Mouse (Mus musculus): ENCODE measurements at regions not wholly inside any gene's neighbourhood (a gene's known extent, or its start where the extent isn't known, plus 50 kb on each side); places are given as distances from the start of the nearest gene placed in this dataset.
A peak's percentile ranks its signal among the peaks of the same experiment; 100 is the strongest.

GRCm38 (mm10) chr9:74342176-74342575 is 232.0 kb downstream of the Wdr72 start:
- no peaks in the 10 kb centered on the region for H3K9me3 ChIP-seq (ENCODE audit: control insufficient read depth, low read length)
- DNase-seq (ENCODE audit: low spot score) = no peak
- no peaks in the 10 kb centered on the region for H3K4me1 ChIP-seq (replicated peaks; ENCODE audit: control insufficient read depth, insufficient read depth, low read length)
- no peaks in the 10 kb centered on the region for H3K27me3 ChIP-seq (ENCODE audit: control insufficient read depth, insufficient read depth, low read length)
- 89% methylated on average over 1 of the region's 1 CpGs for WGBS
- no peaks in the 10 kb centered on the region for H3K36me3 ChIP-seq (ENCODE audit: control insufficient read depth, insufficient read depth, low read length)
- ATAC-seq (replicated peaks; ENCODE audit: low FRiP score) = no peak
- no peak overlapping the region for H3K4me2 ChIP-seq (ENCODE audit: low read depth, low read length, severe bottlenecking)
- no peak overlapping the region for H3K27ac ChIP-seq (ENCODE audit: low read depth, low read length)
- no peak overlapping the region for H3K9ac ChIP-seq (ENCODE audit: low read length)
- no peak overlapping the region for H3K4me3 ChIP-seq (ENCODE audit: low read depth, low read length)

GRCm38 (mm10) chr9:74345027-74345426 is 234.9 kb downstream of the Wdr72 start:
- H3K36me3 ChIP-seq (ENCODE audit: control insufficient read depth, insufficient read depth, low read length) = no peaks in the 10 kb centered on the region
- H3K27me3 ChIP-seq (ENCODE audit: control insufficient read depth, insufficient read depth, low read length) = no peaks in the 10 kb centered on the region
- no peak overlapping the region for H3K4me3 ChIP-seq (ENCODE audit: low read depth, low read length)
- H3K9me3 ChIP-seq (ENCODE audit: control insufficient read depth, low read length) = no peaks in the 10 kb centered on the region
- no peak overlapping the region for H3K9ac ChIP-seq (ENCODE audit: low read length)
- H3K4me2 ChIP-seq (ENCODE audit: low read depth, low read length, severe bottlenecking) = no peak overlapping the region
- H3K4me1 ChIP-seq (replicated peaks; ENCODE audit: control insufficient read depth, insufficient read depth, low read length) = no peaks in the 10 kb centered on the region
- DNase-seq (ENCODE audit: low spot score) (no peak), ATAC-seq (replicated peaks; ENCODE audit: low FRiP score) (no peak)
- no peak overlapping the region for H3K27ac ChIP-seq (ENCODE audit: low read depth, low read length)
- WGBS = 74% methylated on average over 7 of the region's 7 CpGs

DNA sequence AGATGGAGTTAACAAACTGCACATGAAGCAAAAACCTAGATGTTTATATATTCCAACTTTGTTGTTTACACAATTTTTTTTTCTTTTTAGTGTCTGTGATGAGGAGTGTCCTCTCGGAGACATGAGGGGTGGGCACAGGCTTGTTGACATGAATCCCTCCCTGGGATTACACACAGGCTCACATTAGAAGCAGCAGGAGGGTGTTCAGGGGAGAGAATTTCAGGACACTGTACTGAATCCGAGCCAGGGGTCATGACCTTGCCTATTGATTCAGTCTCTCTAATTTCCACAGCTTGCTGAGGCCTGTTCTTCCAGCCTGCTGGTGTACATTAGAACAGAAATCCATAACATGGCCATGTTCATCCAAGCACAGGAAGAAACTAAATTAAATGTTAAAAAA is 238.6 kb downstream of the Wdr72 start:
- H3K4me2 ChIP-seq (ENCODE audit: low read depth, low read length, severe bottlenecking) = no peak overlapping the region
- 42% methylated on average over 2 of the region's 2 CpGs for WGBS
- no peaks in the 10 kb centered on the region for H3K9me3 ChIP-seq (ENCODE audit: control insufficient read depth, low read length)
- ATAC-seq (replicated peaks; ENCODE audit: low FRiP score) = no peak
- H3K27ac ChIP-seq (ENCODE audit: low read depth, low read length) = no peak overlapping the region
- no peak for DNase-seq (ENCODE audit: low spot score)
- H3K4me3 ChIP-seq (ENCODE audit: low read depth, low read length) = no peak overlapping the region
- no peak overlapping the region for H3K9ac ChIP-seq (ENCODE audit: low read length)
- no peaks in the 10 kb centered on the region for H3K36me3 ChIP-seq (ENCODE audit: control insufficient read depth, insufficient read depth, low read length)
- no peaks in the 10 kb centered on the region for H3K27me3 ChIP-seq (ENCODE audit: control insufficient read depth, insufficient read depth, low read length)
- no peaks in the 10 kb centered on the region for H3K4me1 ChIP-seq (replicated peaks; ENCODE audit: control insufficient read depth, insufficient read depth, low read length)

GRCm38 (mm10) chr9:74365930-74366438 is 255.8 kb downstream of the Wdr72 start:
- Histone ChIP-seq H3K4me3 (ENCODE audit: low read depth, low read length) (no peak overlapping the region), H3K36me3 (ENCODE audit: control insufficient read depth, insufficient read depth, low read length) (no peaks in the 10 kb centered on the region), H3K4me1 (replicated peaks; ENCODE audit: control insufficient read depth, insufficient read depth, low read length) (no peaks in the 10 kb centered on the region), H3K27ac (ENCODE audit: low read depth, low read length) (no peak overlapping the region), H3K27me3 (ENCODE audit: control insufficient read depth, insufficient read depth, low read length) (no peaks in the 10 kb centered on the region), H3K9me3 (ENCODE audit: control insufficient read depth, low read length) (no peaks in the 10 kb centered on the region), H3K9ac (ENCODE audit: low read length) (no peak overlapping the region), H3K4me2 (ENCODE audit: low read depth, low read length, severe bottlenecking) (no peak overlapping the region)
- WGBS = 33% methylated on average over 3 of the region's 3 CpGs
- DNase-seq (ENCODE audit: low spot score) = no peak
- no peak for ATAC-seq (replicated peaks; ENCODE audit: low FRiP score)

DNA sequence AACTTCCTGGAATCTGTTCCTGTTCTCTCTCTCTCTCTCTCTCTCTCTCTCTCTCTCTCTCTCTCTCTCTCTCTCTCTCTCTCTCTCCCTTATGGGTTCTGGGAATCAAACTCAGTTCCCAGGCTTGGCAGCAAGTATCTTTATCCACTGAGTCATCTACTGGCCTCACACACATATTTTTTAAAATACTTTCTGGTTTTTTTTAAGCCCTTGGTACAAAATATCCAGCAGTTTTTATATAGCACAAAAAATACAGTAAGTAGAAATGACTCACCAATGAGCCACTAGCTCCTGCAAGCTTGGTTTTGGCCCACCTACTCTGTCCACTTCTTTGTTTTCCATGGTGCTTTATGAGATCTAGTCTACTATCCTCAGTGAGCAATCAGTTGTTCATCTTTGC is 266.0 kb downstream of the Wdr72 start:
- DNase-seq (ENCODE audit: low spot score) = no peak
- Histone ChIP-seq H3K9me3 (ENCODE audit: control insufficient read depth, low read length) (no peaks in the 10 kb centered on the region), H3K27ac (ENCODE audit: low read depth, low read length) (no peak overlapping the region), H3K27me3 (ENCODE audit: control insufficient read depth, insufficient read depth, low read length) (no peaks in the 10 kb centered on the region), H3K4me1 (replicated peaks; ENCODE audit: control insufficient read depth, insufficient read depth, low read length) (no peaks in the 10 kb centered on the region), H3K4me2 (ENCODE audit: low read depth, low read length, severe bottlenecking) (no peak overlapping the region), H3K36me3 (ENCODE audit: control insufficient read depth, insufficient read depth, low read length) (no peaks in the 10 kb centered on the region), H3K9ac (ENCODE audit: low read length) (no peak overlapping the region), H3K4me3 (ENCODE audit: low read depth, low read length) (no peak overlapping the region)
- ATAC-seq (replicated peaks; ENCODE audit: low FRiP score) = no peak

DNA sequence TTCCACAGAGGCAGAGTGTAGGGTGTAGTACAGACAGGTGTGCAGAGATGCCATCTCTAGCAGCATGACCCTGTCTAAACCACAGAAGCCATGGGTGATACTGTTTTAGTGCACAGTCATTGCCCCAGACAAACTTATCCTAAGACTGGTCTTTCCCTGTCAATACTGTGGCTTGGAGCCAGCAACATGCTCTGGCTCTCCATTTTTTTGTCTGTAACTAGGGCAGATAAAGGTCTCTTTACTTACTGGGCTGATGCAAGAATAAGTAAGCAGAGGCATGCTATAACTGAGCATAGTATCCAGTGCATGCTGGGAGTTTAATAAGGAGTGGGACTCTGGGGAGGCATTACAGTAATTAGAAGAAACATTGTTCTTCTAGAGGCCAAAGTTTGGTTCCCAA is 267.0 kb downstream of the Wdr72 start:
- ATAC-seq (replicated peaks; ENCODE audit: low FRiP score) (no peak), DNase-seq (ENCODE audit: low spot score) (no peak)
- Histone ChIP-seq H3K9ac (ENCODE audit: low read length) (no peak overlapping the region), H3K9me3 (ENCODE audit: control insufficient read depth, low read length) (no peaks in the 10 kb centered on the region), H3K27me3 (ENCODE audit: control insufficient read depth, insufficient read depth, low read length) (no peaks in the 10 kb centered on the region), H3K27ac (ENCODE audit: low read depth, low read length) (no peak overlapping the region), H3K4me2 (ENCODE audit: low read depth, low read length, severe bottlenecking) (no peak overlapping the region), H3K4me3 (ENCODE audit: low read depth, low read length) (no peak overlapping the region), H3K36me3 (ENCODE audit: control insufficient read depth, insufficient read depth, low read length) (no peaks in the 10 kb centered on the region), H3K4me1 (replicated peaks; ENCODE audit: control insufficient read depth, insufficient read depth, low read length) (no peaks in the 10 kb centered on the region)

DNA sequence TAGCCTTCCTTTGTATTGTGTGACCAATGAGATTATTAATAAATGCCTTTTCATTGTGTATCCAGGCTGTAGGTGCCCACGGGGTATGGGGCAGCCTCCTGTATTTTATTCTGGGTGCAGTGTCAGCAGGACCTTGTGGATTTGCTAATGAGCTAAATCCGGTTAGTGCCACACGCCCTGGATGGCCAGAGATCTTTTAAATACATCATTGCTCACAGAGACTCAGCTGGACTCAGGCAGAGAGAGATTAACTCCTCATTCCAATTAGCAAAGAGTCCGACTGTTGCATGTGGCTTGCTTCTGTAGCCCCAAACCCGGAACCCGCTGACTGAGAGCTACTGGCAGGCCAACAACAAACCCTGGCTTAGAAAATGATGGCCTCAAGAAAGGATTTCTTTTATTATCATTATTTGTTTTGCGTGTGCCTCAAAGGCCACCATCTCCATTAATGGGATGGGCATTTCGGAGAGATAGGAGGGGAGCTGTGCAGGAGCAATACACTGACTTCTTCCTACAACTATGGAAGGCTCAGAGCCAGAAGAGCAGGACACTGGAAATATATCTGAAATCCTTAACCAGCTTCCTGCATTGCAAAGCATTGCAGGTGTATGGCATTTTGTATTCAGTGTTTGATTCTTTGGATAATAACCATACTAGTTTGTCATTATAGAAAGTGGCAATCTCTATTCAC is 274.2 kb downstream of the Wdr72 start:
- Histone ChIP-seq H3K4me3 (ENCODE audit: low read depth, low read length) (no peak overlapping the region), H3K27me3 (ENCODE audit: control insufficient read depth, insufficient read depth, low read length) (no peaks in the 10 kb centered on the region), H3K27ac (ENCODE audit: low read depth, low read length) (no peak overlapping the region), H3K9ac (ENCODE audit: low read length) (no peak overlapping the region), H3K36me3 (ENCODE audit: control insufficient read depth, insufficient read depth, low read length) (no peaks in the 10 kb centered on the region), H3K9me3 (ENCODE audit: control insufficient read depth, low read length) (no peaks in the 10 kb centered on the region), H3K4me1 (replicated peaks; ENCODE audit: control insufficient read depth, insufficient read depth, low read length) (no peaks in the 10 kb centered on the region), H3K4me2 (ENCODE audit: low read depth, low read length, severe bottlenecking) (no peak overlapping the region)
- ATAC-seq (replicated peaks; ENCODE audit: low FRiP score) (0 out of 2 replicates have a peak, but pooled peaks have one; percentile 30), DNase-seq (ENCODE audit: low spot score) (peak; percentile 52)
- WGBS = 23% methylated on average over 8 of the region's 8 CpGs

- no peaks in the 10 kb centered on the region for H3K4me1 ChIP-seq (replicated peaks; ENCODE audit: control insufficient read depth, insufficient read depth, low read length)
- no peak overlapping the region for H3K4me3 ChIP-seq (ENCODE audit: low read depth, low read length)
- no peaks in the 10 kb centered on the region for H3K36me3 ChIP-seq (ENCODE audit: control insufficient read depth, insufficient read depth, low read length)
- DNase-seq (ENCODE audit: low spot score) = no peak
- no peak overlapping the region for H3K9ac ChIP-seq (ENCODE audit: low read length)
- WGBS = 94% methylated on average over 2 of the region's 2 CpGs
- H3K27me3 ChIP-seq (ENCODE audit: control insufficient read depth, insufficient read depth, low read length) = no peaks in the 10 kb centered on the region
- no peak for ATAC-seq (replicated peaks; ENCODE audit: low FRiP score)
- no peak overlapping the region for H3K27ac ChIP-seq (ENCODE audit: low read depth, low read length)
- no peak overlapping the region for H3K4me2 ChIP-seq (ENCODE audit: low read depth, low read length, severe bottlenecking)
- H3K9me3 ChIP-seq (ENCODE audit: control insufficient read depth, low read length) = no peaks in the 10 kb centered on the region
Measured at GRCm38 (mm10) chr9:74425594-74425993, 315.4 kb downstream of the Wdr72 start.

- 90% methylated on average over 5 of the region's 5 CpGs for WGBS
- Histone ChIP-seq H3K9ac (ENCODE audit: low read length) (no peak overlapping the region), H3K4me1 (replicated peaks; ENCODE audit: control insufficient read depth, insufficient read depth, low read length) (no peaks in the 10 kb centered on the region), H3K4me2 (ENCODE audit: low read depth, low read length, severe bottlenecking) (no peak overlapping the region), H3K27me3 (ENCODE audit: control insufficient read depth, insufficient read depth, low read length) (no peaks in the 10 kb centered on the region), H3K36me3 (ENCODE audit: control insufficient read depth, insufficient read depth, low read length) (no peaks in the 10 kb centered on the region), H3K27ac (ENCODE audit: low read depth, low read length) (no peak overlapping the region), H3K4me3 (ENCODE audit: low read depth, low read length) (no peak overlapping the region), H3K9me3 (ENCODE audit: control insufficient read depth, low read length) (no peaks in the 10 kb centered on the region)
- DNase-seq (ENCODE audit: low spot score) = no peak
- ATAC-seq (replicated peaks; ENCODE audit: low FRiP score) = no peak
Measured at GRCm38 (mm10) chr9:74449981-74450380, 339.8 kb downstream of the Wdr72 start.

All from forebrain, embryonic 11.5 days (tissue).